Mouse (Mus musculus): ENCODE measurements at regions not wholly inside any gene's neighbourhood (a gene's known extent, or its start where the extent isn't known, plus 50 kb on each side); places are given as distances from the start of the nearest gene placed in this dataset.

DNA sequence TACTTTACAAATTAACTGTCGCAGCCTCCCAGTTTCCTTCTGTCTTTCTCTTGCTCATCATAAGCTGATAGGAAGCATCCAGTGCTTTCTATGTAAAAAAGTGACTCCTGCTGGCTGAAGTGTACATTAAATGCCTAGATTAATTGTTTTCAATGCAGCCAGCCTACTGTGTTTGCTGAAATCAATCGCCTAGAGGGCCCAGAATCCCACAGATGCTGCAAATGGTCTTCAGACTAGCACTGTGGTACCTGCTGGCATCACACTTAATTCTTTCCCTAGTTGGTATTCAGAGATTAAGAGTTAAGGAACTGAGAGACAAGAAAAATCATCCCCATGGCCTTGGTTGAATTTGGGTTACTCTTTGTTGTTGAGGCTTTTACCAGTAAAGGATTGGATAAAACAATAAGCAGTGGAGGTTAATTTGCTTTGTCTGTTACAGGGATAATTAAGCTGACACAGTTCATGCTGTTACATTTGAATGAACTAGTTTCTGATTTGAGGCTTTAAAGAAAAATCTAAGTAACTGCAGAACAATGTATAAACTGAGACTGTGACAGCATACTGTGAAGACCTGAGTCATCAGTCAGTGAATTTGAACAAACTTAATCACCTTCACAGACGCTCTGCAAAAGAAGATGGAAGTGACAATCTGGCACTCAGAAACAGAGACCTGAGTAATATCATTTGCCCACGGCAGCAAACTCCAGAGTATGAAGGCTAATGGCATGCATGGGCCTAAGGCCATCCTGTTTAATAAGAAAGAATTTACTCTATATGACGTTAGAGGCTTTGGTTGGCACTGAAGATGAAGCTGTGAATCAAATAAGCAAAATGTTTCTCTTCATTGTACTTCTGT lies 339.0 kb upstream of the Ddi1 start:
- no peak for DNase-seq (ENCODE audit: low read depth, low spot score)
